Mouse (Mus musculus): ENCODE data around the gene Gm20388. TPM values are rescaled to one million over a fixed set of nuclear protein-coding genes. Genes with fewer than 3 reads are reported as not detected.
A peak's percentile ranks its signal among the peaks of the same experiment; 100 is the strongest.

Gene Gm20388
- polyA plus RNA-seq, 1 experiment: 59.3 TPM

- no peak for DNase-seq (ENCODE audit: low read depth)
- no peak for TF ChIP-seq CTCF (IDR thresholded peaks at IDR 0.05; ENCODE audit: borderline replicate concordance, extremely low read depth, insufficient read depth, insufficient read length)
- TF ChIP-seq POLR2A (IDR thresholded peaks at IDR 0.05; ENCODE audit: borderline replicate concordance, extremely low read depth, insufficient read depth, insufficient read length, poor library complexity, severe bottlenecking): no peak
Observed at GRCm38 (mm10) chr8:123031321-123031978, 3120.8 kb downstream of the Gm20388 start.

- DNase-seq (ENCODE audit: low read depth): peak; percentile 13
Observed at GRCm38 (mm10) chr8:123032730-123033129, 3122.1 kb downstream of the Gm20388 start.

GRCm38 (mm10) chr8:123033431-123033830 lies 3122.8 kb downstream of the Gm20388 start:
- no peak for DNase-seq (ENCODE audit: low read depth)
- TF ChIP-seq CTCF (IDR thresholded peaks at IDR 0.05; ENCODE audit: borderline replicate concordance, extremely low read depth, insufficient read depth, insufficient read length) (no peak), POLR2A (IDR thresholded peaks at IDR 0.05; ENCODE audit: borderline replicate concordance, extremely low read depth, insufficient read depth, insufficient read length, poor library complexity, severe bottlenecking) (no peak)

More at GRCm38 (mm10) chr8:123032730-123033129, 3122.1 kb downstream of the Gm20388 start:
- no peak for TF ChIP-seq POLR2A (IDR thresholded peaks at IDR 0.05; ENCODE audit: borderline replicate concordance, extremely low read depth, insufficient read depth, insufficient read length, poor library complexity, severe bottlenecking)

GRCm38 (mm10) chr8:123034171-123034570 lies 3123.5 kb downstream of the Gm20388 start:
- TF ChIP-seq POLR2A (IDR thresholded peaks at IDR 0.05; ENCODE audit: borderline replicate concordance, extremely low read depth, insufficient read depth, insufficient read length, poor library complexity, severe bottlenecking): no peak
- TF ChIP-seq CTCF (IDR thresholded peaks at IDR 0.05; ENCODE audit: borderline replicate concordance, extremely low read depth, insufficient read depth, insufficient read length): no peak
- no peak for DNase-seq (ENCODE audit: low read depth)

GRCm38 (mm10) chr8:123036956-123037355 lies 3126.3 kb downstream of the Gm20388 start:
- no peak for DNase-seq (ENCODE audit: low read depth)
- no peak for TF ChIP-seq CTCF (IDR thresholded peaks at IDR 0.05; ENCODE audit: borderline replicate concordance, extremely low read depth, insufficient read depth, insufficient read length)
- TF ChIP-seq POLR2A (IDR thresholded peaks at IDR 0.05; ENCODE audit: borderline replicate concordance, extremely low read depth, insufficient read depth, insufficient read length, poor library complexity, severe bottlenecking): no peak

GRCm38 (mm10) chr8:123037487-123037886 lies 3126.8 kb downstream of the Gm20388 start:
- DNase-seq (ENCODE audit: low read depth): no peak
- TF ChIP-seq CTCF (IDR thresholded peaks at IDR 0.05; ENCODE audit: borderline replicate concordance, extremely low read depth, insufficient read depth, insufficient read length) (no peak), POLR2A (IDR thresholded peaks at IDR 0.05; ENCODE audit: borderline replicate concordance, extremely low read depth, insufficient read depth, insufficient read length, poor library complexity, severe bottlenecking) (no peak)

GRCm38 (mm10) chr8:123038351-123038750 lies 3127.7 kb downstream of the Gm20388 start:
- TF ChIP-seq CTCF (IDR thresholded peaks at IDR 0.05; ENCODE audit: borderline replicate concordance, extremely low read depth, insufficient read depth, insufficient read length) (no peak), POLR2A (IDR thresholded peaks at IDR 0.05; ENCODE audit: borderline replicate concordance, extremely low read depth, insufficient read depth, insufficient read length, poor library complexity, severe bottlenecking) (no peak)
- no peak for DNase-seq (ENCODE audit: low read depth)

GRCm38 (mm10) chr8:123039376-123040109 lies 3128.9 kb downstream of the Gm20388 start:
- TF ChIP-seq CTCF (IDR thresholded peaks at IDR 0.05; ENCODE audit: borderline replicate concordance, extremely low read depth, insufficient read depth, insufficient read length) (no peak), POLR2A (IDR thresholded peaks at IDR 0.05; ENCODE audit: borderline replicate concordance, extremely low read depth, insufficient read depth, insufficient read length, poor library complexity, severe bottlenecking) (no peak)

GRCm38 (mm10) chr8:123040110-123040650 lies 3129.5 kb downstream of the Gm20388 start:
- no peak for TF ChIP-seq POLR2A (IDR thresholded peaks at IDR 0.05; ENCODE audit: borderline replicate concordance, extremely low read depth, insufficient read depth, insufficient read length, poor library complexity, severe bottlenecking)
- no peak for TF ChIP-seq CTCF (IDR thresholded peaks at IDR 0.05; ENCODE audit: borderline replicate concordance, extremely low read depth, insufficient read depth, insufficient read length)
- DNase-seq (ENCODE audit: low read depth): peak; percentile 76

More at GRCm38 (mm10) chr8:123039376-123040109, 3128.9 kb downstream of the Gm20388 start:
- DNase-seq (ENCODE audit: low read depth): peak; percentile 87

GRCm38 (mm10) chr8:123041008-123041773 lies 3130.6 kb downstream of the Gm20388 start:
- DNase-seq (ENCODE audit: low read depth): peak; percentile 79

GRCm38 (mm10) chr8:123041774-123042105 lies 3131.1 kb downstream of the Gm20388 start:
- TF ChIP-seq POLR2A (IDR thresholded peaks at IDR 0.05; ENCODE audit: borderline replicate concordance, extremely low read depth, insufficient read depth, insufficient read length, poor library complexity, severe bottlenecking) (no peak), CTCF (IDR thresholded peaks at IDR 0.05; ENCODE audit: borderline replicate concordance, extremely low read depth, insufficient read depth, insufficient read length) (no peak)
- no peak for DNase-seq (ENCODE audit: low read depth)

More at GRCm38 (mm10) chr8:123041008-123041773, 3130.6 kb downstream of the Gm20388 start:
- TF ChIP-seq CTCF (IDR thresholded peaks at IDR 0.05; ENCODE audit: borderline replicate concordance, extremely low read depth, insufficient read depth, insufficient read length) (no peak), POLR2A (IDR thresholded peaks at IDR 0.05; ENCODE audit: borderline replicate concordance, extremely low read depth, insufficient read depth, insufficient read length, poor library complexity, severe bottlenecking) (no peak)

Data from brain, embryonic 14.5 days (tissue).